Mouse (Mus musculus) liver, adult 2 months (tissue): ENCODE data around the gene Snx20.

Experiments used
- CTCF ChIP-seq: fragments of 200-500 bp; IDR thresholded peaks from 2 replicates; pipeline ENCODE4 v1.5.1; 2011; ENCODE audit warnings: low read depth, low read length, control low read depth
- POLR2A ChIP-seq: fragments of 200-500 bp; IDR thresholded peaks from 2 replicates; pipeline ENCODE4 v1.6.1; 2011; ENCODE audit warnings: low read length, control low read depth; ENCODE audit not compliant: insufficient read depth; ENCODE audit errors: extremely low read depth

DNA sequence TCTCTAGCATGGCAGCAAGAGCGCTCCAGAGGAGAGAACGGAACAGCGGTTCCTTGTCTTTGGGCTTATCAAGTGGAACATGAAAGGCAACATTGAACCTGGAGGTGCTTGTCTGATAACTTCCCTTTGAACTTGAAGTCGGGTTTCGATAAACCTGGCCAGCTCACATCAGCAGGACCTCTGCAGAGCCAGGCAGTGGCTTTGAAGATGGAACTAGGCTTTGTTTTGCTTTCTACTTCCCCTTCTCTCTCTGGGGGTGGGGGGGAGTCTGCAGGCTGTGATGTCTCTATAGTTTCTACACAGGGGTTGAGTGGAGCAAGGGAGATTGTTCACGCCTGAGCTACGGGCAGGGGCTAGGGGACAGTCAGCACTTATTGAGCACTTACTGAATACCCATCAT, 55.1 kb downstream of the Snx20 start:
- TF ChIP-seq CTCF (no peak), POLR2A (no peak)
